Mouse (Mus musculus) embryonic fibroblast, embryonic 13.5 days (primary cell): ENCODE data around the gene Kif1bp. TPM values are rescaled to one million over a fixed set of nuclear protein-coding genes. Genes with fewer than 3 reads are reported as not detected.
A peak's percentile ranks its signal among the peaks of the same experiment; 100 is the strongest.

Experiments
- H3K27ac ChIP-seq: 2 replicates; pipeline ENCODE4 v1.5.1; 2012; ENCODE audit warnings: low read length, control low read depth, inconsistent platforms; ENCODE audit not compliant: insufficient read depth
- H3K4me1 ChIP-seq: 2 replicates; pipeline ENCODE4 v1.6.1; 2011; ENCODE audit warnings: low read length; ENCODE audit not compliant: control insufficient read depth, insufficient read depth
- H3K4me3 ChIP-seq: 2 replicates; pipeline ENCODE4 v1.5.1; 2011; ENCODE audit warnings: mild to moderate bottlenecking, control low read depth, low read length; ENCODE audit not compliant: insufficient read depth
- CTCF ChIP-seq: IDR thresholded peaks from 2 replicates; pipeline ENCODE4 v1.5.1; 2011; ENCODE audit warnings: mild to moderate bottlenecking, control low read depth, low read length, moderate library complexity, borderline replicate concordance; ENCODE audit not compliant: insufficient read depth
- POLR2A ChIP-seq: IDR thresholded peaks from 2 replicates; pipeline ENCODE4 v1.6.1; 2011; ENCODE audit warnings: low read depth, mild to moderate bottlenecking, control low read depth, low read length, moderate library complexity
- polyA plus RNA-seq: library from polyadenylated mRNA; stranded (reverse); fragments of >200 nt; gene quantifications from 2 replicates; pipeline ENCODE4 v1.2.4, GENCODE M21; 2011; ENCODE audit warnings: low read depth; ENCODE audit not compliant: missing spikeins, insufficient read length

Kif1bp gene
- polyA plus RNA-seq, 1 experiment = 34.4 TPM

- H3K4me1 ChIP-seq = no peaks in the 10 kb centered on the region
- peak; percentile 79; the same call in 1 of the 2 replicates for TF ChIP-seq CTCF
- TF ChIP-seq POLR2A = no peak
- H3K4me3 ChIP-seq = no peak overlapping the region
- no peak overlapping the region for H3K27ac ChIP-seq
These were observed 20.5 kb downstream of the Kif1bp start for GRCm38 (mm10) chr10:62557736-62558135.

- Histone ChIP-seq H3K27ac (no peak overlapping the region), H3K4me3 (no peak overlapping the region), H3K4me1 (no peaks in the 10 kb centered on the region)
- no peak for TF ChIP-seq POLR2A
- no peak for TF ChIP-seq CTCF
These were observed 21.7 kb downstream of the Kif1bp start for GRCm38 (mm10) chr10:62556558-62556901.

DNA sequence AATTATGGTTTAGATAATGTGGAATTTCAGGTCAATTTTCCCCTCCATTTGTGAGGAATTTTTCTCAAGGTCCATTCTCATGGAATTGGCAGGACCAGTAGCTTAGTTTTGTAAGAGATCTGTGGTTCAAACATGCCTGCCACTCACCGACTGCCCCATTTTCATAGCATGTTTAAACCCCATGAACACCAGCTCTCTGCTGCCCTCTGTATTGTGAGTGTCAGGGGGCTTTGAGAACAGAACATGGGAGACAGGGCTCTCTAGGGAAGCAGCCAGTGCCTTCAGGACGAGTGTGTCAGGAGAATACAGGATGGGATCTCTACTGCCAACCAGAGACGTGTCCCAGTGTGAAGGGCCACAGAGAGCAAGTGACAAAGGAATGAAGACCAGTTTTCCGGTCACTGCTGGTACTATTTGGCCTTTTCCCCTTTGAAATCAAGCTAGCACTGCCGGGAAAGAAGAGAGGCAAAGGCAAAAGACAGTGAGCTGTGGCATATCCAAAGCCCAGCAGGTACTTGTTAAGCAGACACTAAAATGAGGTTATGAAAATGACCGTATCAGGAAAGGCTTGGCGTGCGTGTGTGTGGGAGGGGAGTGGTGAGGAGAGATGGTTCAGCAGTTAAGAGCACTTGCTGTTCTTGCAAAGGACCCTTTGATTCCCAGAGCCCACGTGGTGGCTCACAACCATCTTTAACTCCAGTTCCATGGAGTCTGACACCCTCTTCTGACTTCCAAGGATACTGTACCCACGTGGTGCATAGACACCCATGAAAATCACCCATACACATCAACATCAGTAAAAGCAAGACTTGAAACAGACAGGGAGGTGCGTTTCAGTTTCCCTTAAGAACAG is 22.3 kb downstream of the Kif1bp start:
- H3K4me3 ChIP-seq = no peak overlapping the region
- H3K27ac ChIP-seq = no peak overlapping the region
- H3K4me1 ChIP-seq = no peaks in the 10 kb centered on the region
- no peak for TF ChIP-seq POLR2A

DNA sequence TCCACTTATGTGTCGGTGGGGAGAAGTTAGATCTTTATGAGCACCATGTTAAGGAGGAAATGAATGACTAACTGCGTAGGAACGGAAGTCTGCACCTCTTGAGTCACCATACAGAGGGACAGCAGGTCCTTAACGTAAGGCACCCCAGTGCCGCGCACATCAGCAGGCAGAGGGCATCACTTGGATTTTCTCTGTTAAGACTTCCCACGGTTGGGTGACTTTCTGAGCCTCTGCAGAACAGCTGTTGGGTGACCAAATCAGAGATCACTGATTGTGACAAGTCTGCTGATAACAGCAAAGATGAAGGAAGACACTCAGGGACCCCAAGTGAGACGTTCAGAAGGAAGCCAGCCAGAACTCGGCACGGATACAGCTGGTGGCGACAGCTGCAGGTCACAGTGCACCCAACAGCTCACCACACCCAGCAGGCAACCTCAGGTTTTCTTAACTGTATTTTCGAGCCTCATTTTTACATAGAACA is 24.6 kb downstream of the Kif1bp start:
- no peak overlapping the region for H3K4me3 ChIP-seq
- no peak for TF ChIP-seq CTCF
- no peak for TF ChIP-seq POLR2A
- H3K27ac ChIP-seq = no peak overlapping the region
- no peaks in the 10 kb centered on the region for H3K4me1 ChIP-seq

DNA sequence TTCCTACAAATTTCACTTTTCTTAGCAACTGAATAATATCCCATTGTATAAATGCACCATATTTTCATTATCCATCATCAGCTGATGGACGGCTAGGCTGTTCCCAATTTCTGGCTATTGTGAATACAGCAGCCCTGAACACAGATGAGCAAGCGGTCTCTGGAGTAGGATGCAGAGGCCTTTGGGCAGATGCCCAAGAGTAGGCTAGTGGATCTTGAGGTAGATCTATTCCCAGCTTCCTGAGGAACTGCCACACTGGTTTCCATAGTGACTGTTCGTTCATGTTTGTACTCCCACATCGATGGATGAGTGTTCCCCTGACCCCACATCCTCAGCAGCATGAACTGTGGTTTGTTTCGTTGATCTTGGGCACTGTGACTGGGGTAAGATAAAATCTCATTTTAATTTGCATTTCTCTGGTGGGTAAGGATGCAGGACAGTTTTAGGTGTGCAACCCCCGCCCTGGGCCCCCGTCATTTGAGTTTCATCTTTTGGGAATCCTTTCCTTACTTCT is 27.4 kb downstream of the Kif1bp start:
- H3K27ac ChIP-seq = no peak overlapping the region
- no peaks in the 10 kb centered on the region for H3K4me1 ChIP-seq
- TF ChIP-seq POLR2A = no peak
- no peak for TF ChIP-seq CTCF
- no peak overlapping the region for H3K4me3 ChIP-seq

- H3K4me1 ChIP-seq = no peaks in the 10 kb centered on the region
- H3K4me3 ChIP-seq = no peak overlapping the region
- H3K27ac ChIP-seq = no peak overlapping the region
- TF ChIP-seq CTCF = peak; percentile 80; the same call in 1 of the 2 replicates
- TF ChIP-seq POLR2A = no peak
These were observed 28.6 kb downstream of the Kif1bp start for GRCm38 (mm10) chr10:62549523-62550166.

DNA sequence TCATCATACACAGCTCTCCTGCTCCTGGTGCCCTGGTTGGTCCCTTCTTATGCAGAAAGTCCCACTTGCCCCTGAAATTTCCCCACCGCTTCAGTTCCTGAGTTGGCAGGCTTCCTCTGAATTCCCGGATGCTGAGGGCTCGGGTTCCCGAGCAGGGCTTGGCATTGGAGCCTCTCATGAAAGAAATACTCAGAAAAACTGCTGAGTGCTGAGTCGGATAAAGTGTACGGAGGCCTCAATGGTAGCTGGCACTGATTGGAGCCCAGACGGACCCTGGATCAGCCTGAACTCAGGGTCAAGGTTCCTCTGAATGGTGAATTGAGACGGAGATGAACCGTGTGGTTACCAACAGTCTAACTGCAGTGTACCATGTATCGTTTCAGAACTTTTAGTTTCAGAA is 31.8 kb downstream of the Kif1bp start:
- TF ChIP-seq CTCF = no peak
- no peak for TF ChIP-seq POLR2A
- H3K4me3 ChIP-seq = no peak overlapping the region
- H3K27ac ChIP-seq = no peak overlapping the region
- no peaks in the 10 kb centered on the region for H3K4me1 ChIP-seq

DNA sequence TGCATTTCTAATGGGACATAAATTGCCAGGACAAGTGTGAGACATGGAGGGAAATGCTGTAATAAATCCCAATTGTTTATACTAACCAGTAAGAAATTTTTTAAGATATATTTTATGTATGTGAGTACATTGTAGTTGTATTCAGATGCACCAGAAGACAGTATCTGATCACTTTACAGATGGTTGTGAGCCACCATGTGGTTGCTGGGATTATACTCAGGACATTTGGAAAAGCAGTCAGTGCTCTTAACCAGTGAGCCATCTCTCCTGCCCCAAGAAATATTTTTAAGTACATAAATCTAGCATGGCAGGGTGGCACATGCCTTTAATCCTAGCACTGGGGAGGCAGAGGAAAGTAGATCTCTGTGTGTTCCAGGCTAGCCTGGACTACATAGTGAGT is 32.5 kb downstream of the Kif1bp start:
- H3K27ac ChIP-seq = no peak overlapping the region
- TF ChIP-seq POLR2A = no peak
- no peak for TF ChIP-seq CTCF
- no peaks in the 10 kb centered on the region for H3K4me1 ChIP-seq
- no peak overlapping the region for H3K4me3 ChIP-seq

DNA sequence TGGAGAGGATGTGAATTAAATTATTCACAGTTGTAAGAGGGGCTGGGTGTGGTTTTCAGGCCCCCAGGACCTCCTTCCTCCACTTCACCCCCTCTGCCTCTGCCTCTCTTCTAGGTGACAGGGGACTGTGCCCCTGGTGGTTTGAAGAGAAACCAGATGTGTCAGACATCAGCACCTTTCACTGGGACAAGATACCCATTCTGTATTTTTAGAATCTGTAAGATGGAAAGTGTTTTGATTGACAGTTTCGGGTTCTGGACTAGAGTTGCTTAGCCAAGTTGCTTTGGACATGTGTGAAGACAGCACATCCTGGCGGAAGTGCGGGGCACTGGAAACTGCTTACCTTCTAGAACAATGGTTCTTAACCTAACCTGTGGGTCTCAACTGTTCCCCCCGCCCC is 33.9 kb downstream of the Kif1bp start:
- TF ChIP-seq POLR2A (no peak), CTCF (no peak)
- Histone ChIP-seq H3K27ac (no peak overlapping the region), H3K4me3 (no peak overlapping the region), H3K4me1 (no peaks in the 10 kb centered on the region)

DNA sequence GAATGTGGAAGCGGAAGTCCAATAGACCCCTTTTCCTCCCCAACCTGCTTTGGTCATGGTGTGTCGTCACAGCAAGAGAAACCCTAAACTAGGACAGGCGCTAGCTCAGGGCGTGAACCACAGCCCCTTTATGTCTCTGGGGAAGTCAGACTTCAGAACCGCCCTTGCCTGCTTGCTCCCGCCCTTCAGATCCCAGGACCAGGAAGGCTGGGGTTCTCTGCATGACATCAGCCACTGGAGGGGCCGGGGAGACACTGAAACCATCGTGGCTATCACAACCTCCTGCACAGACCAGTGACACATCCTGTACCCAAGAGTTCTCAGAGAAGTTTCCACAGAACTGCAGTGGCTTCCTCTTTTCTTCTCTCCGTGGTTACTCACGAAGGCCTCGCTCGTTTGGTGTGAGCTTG is 34.9 kb downstream of the Kif1bp start:
- Histone ChIP-seq H3K4me3 (no peak overlapping the region), H3K4me1 (no peaks in the 10 kb centered on the region), H3K27ac (no peak overlapping the region)
- TF ChIP-seq POLR2A (no peak), CTCF (no peak)
